ENCODE assay signal across 26 mouse cellular contexts in the genomic region with DNA sequence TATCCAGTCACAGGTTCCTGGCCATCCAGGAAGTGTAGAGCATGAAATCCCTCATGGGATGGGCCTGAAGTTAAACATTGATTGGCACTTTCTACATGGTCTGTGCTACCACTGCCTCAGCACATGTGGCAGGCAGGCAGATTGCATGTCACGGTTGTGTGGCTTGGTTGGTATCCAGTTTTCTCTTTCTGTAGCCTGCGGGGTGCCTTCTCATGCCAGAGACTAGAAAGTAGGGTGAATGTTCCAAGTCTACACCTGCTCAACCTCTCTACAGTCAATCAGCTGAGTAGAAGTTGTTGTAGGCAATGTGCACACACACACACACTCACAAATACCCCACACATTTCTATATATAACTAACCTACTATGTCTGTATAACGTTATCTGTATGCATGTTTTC.
DNase-seq lines count a peak whose midpoint lies in the region; ATAC-seq and TF ChIP-seq lines count a peak whose summit lies in the region.
"Had no signal": no experiment of that assay in that cellular context is flagged by ENCODE, and none has a peak within 500 bp of the region (broad histone marks: within the 10 kb centered on the region; RNA-seq: fewer than 3 reads in every experiment).

No protein-coding gene starts in this region.

- no peak overlapping the region for H3K4me2 ChIP-seq in hindbrain, embryonic 15.5 days
- no peak overlapping the region for H3K4me2 ChIP-seq in hindbrain, embryonic 12.5 days (replicated peaks)
- H3K4me2 ChIP-seq in kidney, embryonic 15.5 days, result no peak overlapping the region
- H3K4me2 ChIP-seq: embryonic facial prominence, embryonic 13.5 days; forebrain, embryonic 15.5 days; heart, embryonic 13.5 days; liver, embryonic 12.5 days; midbrain, embryonic 12.5 days had no signal

- H3K36me3 ChIP-seq in hindbrain, embryonic 15.5 days, result no peaks in the 10 kb centered on the region
- no peaks in the 10 kb centered on the region for H3K36me3 ChIP-seq in hindbrain, embryonic 12.5 days
- H3K36me3 ChIP-seq in kidney, embryonic 15.5 days, result no peaks in the 10 kb centered on the region
- H3K36me3 ChIP-seq: embryonic facial prominence, embryonic 13.5 days; forebrain, embryonic 10.5 days; forebrain, embryonic 15.5 days; heart, embryonic 13.5 days; liver, embryonic 12.5 days; midbrain, embryonic 12.5 days had no signal

- peak; percentile 3 for DNase-seq in kidney, adult 9 months
- peak; percentile 37 for DNase-seq in brain, embryonic 14.5 days (ENCODE audit: low read depth)
- DNase-seq in kidney, postnatal 4 days, result peak; percentile 5 to 20
- no peak for DNase-seq in gastrocnemius, postnatal 36 days
- DNase-seq: adrenal gland, postnatal 25 days; cerebellum, adult 2 months; heart, postnatal 10 days; liver, postnatal 0 days; lung, postnatal 4 days; retina, postnatal 1 day; right cerebral cortex, postnatal 14 days had no signal

- H3K4me3 ChIP-seq in hindbrain, embryonic 15.5 days, result no peak overlapping the region
- no peak overlapping the region for H3K4me3 ChIP-seq in hindbrain, embryonic 12.5 days
- no peak overlapping the region for H3K4me3 ChIP-seq in kidney, embryonic 15.5 days (replicated peaks)
- H3K4me3 ChIP-seq: embryonic facial prominence, embryonic 13.5 days; forebrain, embryonic 10.5 days; forebrain, embryonic 15.5 days; heart, embryonic 13.5 days; layer of hippocampus, adult 2 months; left cerebral cortex, adult 2 months; liver, embryonic 12.5 days; megakaryocyte, embryonic 14.5 days; midbrain, embryonic 12.5 days had no signal

- peaks cover 5% of the 10 kb centered on the region for H3K4me1 ChIP-seq in hindbrain, embryonic 15.5 days (replicated peaks)
- H3K4me1 ChIP-seq in hindbrain, embryonic 12.5 days, result 0 out of 2 replicates have a peak, but pooled peaks cover 3% of the 10 kb centered on the region
- H3K4me1 ChIP-seq in kidney, embryonic 15.5 days, result no peaks in the 10 kb centered on the region
- H3K4me1 ChIP-seq: embryonic facial prominence, embryonic 13.5 days; heart, embryonic 13.5 days; liver, embryonic 12.5 days; megakaryocyte, embryonic 14.5 days; midbrain, embryonic 12.5 days had no signal

- H3K27me3 ChIP-seq in hindbrain, embryonic 15.5 days, result no peaks in the 10 kb centered on the region
- H3K27me3 ChIP-seq in hindbrain, embryonic 12.5 days, result no peaks in the 10 kb centered on the region
- no peaks in the 10 kb centered on the region for H3K27me3 ChIP-seq in kidney, embryonic 15.5 days
- H3K27me3 ChIP-seq: embryonic facial prominence, embryonic 13.5 days; forebrain, embryonic 15.5 days; heart, embryonic 13.5 days; liver, embryonic 12.5 days; megakaryocyte, embryonic 14.5 days; midbrain, embryonic 12.5 days had no signal

- TF ChIP-seq CTCF in brain, embryonic 14.5 days (IDR thresholded peaks at IDR 0.05; ENCODE audit: borderline replicate concordance, extremely low read depth, insufficient read depth, insufficient read length), result no peak

- intact Hi-C loops in gastrocnemius, postnatal 36 days (cut with DNase I), result no loop called here

- ATAC-seq in hindbrain, embryonic 15.5 days (ENCODE audit: low FRiP score, low read depth), result 0 out of 2 replicates have a peak, but pooled peaks have one; percentile 42
- no peak for ATAC-seq in hindbrain, embryonic 12.5 days (ENCODE audit: low FRiP score)
- no peak for ATAC-seq in kidney, embryonic 15.5 days (replicated peaks; ENCODE audit: low FRiP score)
- ATAC-seq: CD4-positive, CD25-positive, alpha-beta regulatory T cell, adult 4 months; forebrain, embryonic 15.5 days; inflammation-experienced regulatory T-cells, adult 6 months; liver, embryonic 12.5 days; liver, postnatal 0 days; lung, postnatal 0 days had no signal

- H3K27ac ChIP-seq in hindbrain, embryonic 15.5 days (replicated peaks), result no peak overlapping the region
- H3K27ac ChIP-seq in hindbrain, embryonic 12.5 days, result no peak overlapping the region
- no peak overlapping the region for H3K27ac ChIP-seq in kidney, embryonic 15.5 days
- H3K27ac ChIP-seq: embryonic facial prominence, embryonic 13.5 days; forebrain, embryonic 10.5 days; forebrain, embryonic 15.5 days; heart, embryonic 13.5 days; layer of hippocampus, adult 2 months; left cerebral cortex, adult 2 months; liver, embryonic 12.5 days; midbrain, embryonic 12.5 days had no signal

- no peak overlapping the region for H3K9ac ChIP-seq in hindbrain, embryonic 15.5 days
- no peak overlapping the region for H3K9ac ChIP-seq in hindbrain, embryonic 12.5 days
- H3K9ac ChIP-seq in kidney, embryonic 15.5 days, result no peak overlapping the region
- H3K9ac ChIP-seq: embryonic facial prominence, embryonic 13.5 days; forebrain, embryonic 15.5 days; heart, embryonic 13.5 days; liver, embryonic 12.5 days; liver, postnatal 0 days; midbrain, embryonic 12.5 days had no signal

- no peak for TF ChIP-seq POLR2A in brain, embryonic 14.5 days (IDR thresholded peaks at IDR 0.05; ENCODE audit: borderline replicate concordance, extremely low read depth, insufficient read depth, insufficient read length, poor library complexity, severe bottlenecking)

- 61% methylated on average over 3 of the region's 3 CpGs for WGBS in hindbrain, embryonic 15.5 days
- WGBS in hindbrain, embryonic 12.5 days, result 87% methylated on average over 3 of the region's 3 CpGs
- 74% methylated on average over 3 of the region's 3 CpGs for WGBS in kidney, embryonic 15.5 days

- H3K9me3 ChIP-seq in hindbrain, embryonic 15.5 days, result no peaks in the 10 kb centered on the region; the same call in 1 of the 2 replicates
- no peaks in the 10 kb centered on the region for H3K9me3 ChIP-seq in hindbrain, embryonic 12.5 days (replicated peaks)
- no peaks in the 10 kb centered on the region for H3K9me3 ChIP-seq in kidney, embryonic 15.5 days (replicated peaks)
- H3K9me3 ChIP-seq: embryonic facial prominence, embryonic 13.5 days; forebrain, embryonic 10.5 days; forebrain, embryonic 15.5 days; heart, embryonic 13.5 days; liver, embryonic 12.5 days; midbrain, embryonic 12.5 days had no signal

Comparison
In these comparisons a context has a peak if more than half of its experiments do, and no peak if none do; other contexts are left out.
1. DNase-seq: peak in kidney, adult 9 months (single experiment), brain, embryonic 14.5 days (single experiment) and kidney, postnatal 4 days (2 of 2); none in gastrocnemius, postnatal 36 days (0 of 2).